Comparison of ENCODE assay signal across 8 mouse cellular contexts in the genomic region with DNA sequence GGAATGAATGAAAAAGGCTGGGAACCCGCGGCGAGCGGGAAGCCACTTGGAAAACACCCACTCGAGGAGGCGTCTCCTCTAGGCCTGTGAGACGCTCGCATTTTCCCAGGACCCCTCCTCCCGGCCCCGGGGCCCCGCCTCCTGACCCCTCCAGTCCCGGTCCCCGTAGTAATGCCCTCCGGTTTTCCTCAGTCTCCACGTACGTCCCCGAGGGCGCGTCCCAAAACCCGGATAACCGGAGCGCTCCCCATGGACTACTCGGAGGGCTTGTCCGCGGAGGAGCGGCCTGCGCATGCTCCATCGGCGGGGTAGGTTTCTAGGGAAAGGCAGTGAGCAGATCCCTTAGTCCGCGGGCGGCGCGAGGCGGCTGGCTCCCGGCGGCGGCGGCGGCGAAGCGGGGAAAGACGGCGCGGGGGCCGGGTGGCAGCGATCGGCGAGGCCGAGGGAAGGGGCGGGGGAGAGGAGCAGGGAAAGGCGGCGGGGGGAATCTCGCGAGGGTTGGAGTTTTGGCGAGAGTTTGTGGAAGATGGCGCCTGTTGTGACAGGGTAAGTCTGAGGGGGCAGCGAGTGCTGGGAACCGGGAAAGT.
A peak's percentile ranks its signal among the peaks of the same experiment; 100 is the strongest.
DNase-seq lines count a peak whose midpoint lies in the region; ATAC-seq and TF ChIP-seq lines count a peak whose summit lies in the region.

No protein-coding gene starts in this region.

- no peak for TF ChIP-seq CTCF in liver, embryonic 14.5 days (IDR thresholded peaks at IDR 0.05; ENCODE audit: low read depth)
- no peak for TF ChIP-seq CTCF in stomach, postnatal 0 days (IDR thresholded peaks at IDR 0.05; ENCODE audit: low read depth)

- H3K4me3 ChIP-seq in forebrain, embryonic 10.5 days = peak overlapping the region; percentile 90
- peak overlapping the region; percentile 97 for H3K4me3 ChIP-seq in heart, embryonic 15.5 days
- H3K4me3 ChIP-seq in liver, embryonic 14.5 days (ENCODE audit: insufficient read depth in 1 of 2, low read depth in 2 of 2, low read length in 2 of 2) = peak overlapping the region; percentile 69 to 77
- peak overlapping the region; percentile 91 for H3K4me3 ChIP-seq in neural tube, embryonic 11.5 days (ENCODE audit: low read depth, low read length)
- peak overlapping the region; percentile 64 for H3K4me3 ChIP-seq in stomach, postnatal 0 days (ENCODE audit: low read depth, low read length)

- ATAC-seq in heart, embryonic 15.5 days (replicated peaks; ENCODE audit: insufficient number of reproducible peaks, insufficient read depth, low FRiP score, low read depth) = peak; percentile 87
- peak; percentile 79 for ATAC-seq in liver, embryonic 14.5 days (ENCODE audit: insufficient read depth)
- peak; percentile 79 for ATAC-seq in neural tube, embryonic 11.5 days (ENCODE audit: insufficient read depth, low FRiP score, low TSS enrichment)
- peak; percentile 90 for ATAC-seq in stomach, postnatal 0 days (ENCODE audit: low FRiP score, low TSS enrichment)

- H3K9ac ChIP-seq in heart, embryonic 15.5 days = peak overlapping the region; percentile 99
- H3K9ac ChIP-seq in liver, embryonic 14.5 days (replicated peaks) = peak overlapping the region; percentile 64
- peak overlapping the region; percentile 99 for H3K9ac ChIP-seq in neural tube, embryonic 11.5 days (ENCODE audit: low read length)
- H3K9ac ChIP-seq in stomach, postnatal 0 days (ENCODE audit: low read length) = peak overlapping the region; percentile 96

- no peaks in the 10 kb centered on the region for H3K27me3 ChIP-seq in forebrain, embryonic 10.5 days (ENCODE audit: poor library complexity, severe bottlenecking)
- H3K27me3 ChIP-seq in heart, embryonic 15.5 days = no peaks in the 10 kb centered on the region
- H3K27me3 ChIP-seq in liver, embryonic 14.5 days (ENCODE audit: control insufficient read depth, insufficient read depth, low read length) = no peaks in the 10 kb centered on the region
- no peaks in the 10 kb centered on the region for H3K27me3 ChIP-seq in neural tube, embryonic 11.5 days (ENCODE audit: control insufficient read depth, insufficient read depth, low read length)
- H3K27me3 ChIP-seq in stomach, postnatal 0 days (ENCODE audit: control insufficient read depth, insufficient read depth, low read length) = no peaks in the 10 kb centered on the region

- H3K36me3 ChIP-seq in forebrain, embryonic 10.5 days (replicated peaks) = no peaks in the 10 kb centered on the region
- no peaks in the 10 kb centered on the region for H3K36me3 ChIP-seq in heart, embryonic 15.5 days
- H3K36me3 ChIP-seq in liver, embryonic 14.5 days (replicated peaks; ENCODE audit: control insufficient read depth, insufficient read depth, low read depth) = no peaks in the 10 kb centered on the region
- no peaks in the 10 kb centered on the region for H3K36me3 ChIP-seq in neural tube, embryonic 11.5 days (ENCODE audit: control insufficient read depth, insufficient read depth, low read length)
- H3K36me3 ChIP-seq in stomach, postnatal 0 days (ENCODE audit: control insufficient read depth, insufficient read depth, low read length) = no peaks in the 10 kb centered on the region

- under 1% methylated on average over 59 of the region's 59 CpGs for WGBS in forebrain, embryonic 10.5 days
- WGBS in heart, embryonic 15.5 days = under 1% methylated on average over 57 of the region's 59 CpGs
- WGBS in liver, embryonic 14.5 days (ENCODE audit: insufficient replicate concordance) = 2% methylated on average over 58 of the region's 59 CpGs
- under 1% methylated on average over 39 of the region's 59 CpGs for WGBS in neural tube, embryonic 11.5 days
- under 1% methylated on average over 40 of the region's 59 CpGs for WGBS in stomach, postnatal 0 days

- H3K4me1 ChIP-seq in forebrain, embryonic 10.5 days = peaks cover 36% of the 10 kb centered on the region
- peaks cover 28% of the 10 kb centered on the region for H3K4me1 ChIP-seq in heart, embryonic 15.5 days (replicated peaks)
- H3K4me1 ChIP-seq in liver, embryonic 14.5 days (replicated peaks; ENCODE audit: control insufficient read depth in 2 of 2, insufficient read depth in 2 of 2, low read length in 1 of 2) = peaks cover 4 to 8% of the 10 kb centered on the region in 2 experiments
- H3K4me1 ChIP-seq in neural tube, embryonic 11.5 days (ENCODE audit: control insufficient read depth, insufficient read depth, low read length) = peaks cover 8% of the 10 kb centered on the region
- no peaks in the 10 kb centered on the region for H3K4me1 ChIP-seq in stomach, postnatal 0 days (replicated peaks; ENCODE audit: control insufficient read depth, insufficient read depth)

- peak overlapping the region; percentile 99 for H3K27ac ChIP-seq in forebrain, embryonic 10.5 days
- H3K27ac ChIP-seq in heart, embryonic 15.5 days = peak overlapping the region; percentile 100
- peak overlapping the region; percentile 67 for H3K27ac ChIP-seq in liver, embryonic 14.5 days
- H3K27ac ChIP-seq in neural tube, embryonic 11.5 days (ENCODE audit: low read depth, low read length) = peak overlapping the region; percentile 97
- H3K27ac ChIP-seq in stomach, postnatal 0 days (replicated peaks) = peak overlapping the region; percentile 100

- peak; percentile 89 to 94 for DNase-seq in CD8-positive naive resting alpha-beta T cell, adult 2 months (ENCODE audit: low read depth in 2 of 2, low spot score in 2 of 2)
- peak; percentile 85 for DNase-seq in c-Kit-positive CD71-negative TER-119-negative erythroid progenitor cells, embryonic 14.5 days (ENCODE audit: low read depth)
- DNase-seq in forebrain, embryonic 10.5 days (ENCODE audit: extremely low spot score, low spot score) = peak; percentile 99
- peak; percentile 99 to 100 for DNase-seq in kidney, postnatal 25 days
- peak; percentile 84 to 88 (median 87) for DNase-seq in liver, embryonic 14.5 days (ENCODE audit: low read depth in 3 of 3, low spot score in 3 of 3)
- peak; percentile 98 for DNase-seq in neural tube, embryonic 11.5 days (ENCODE audit: low spot score)
- DNase-seq in stomach, postnatal 0 days (ENCODE audit: low spot score) = peak; percentile 99

- peak overlapping the region; percentile 98 for H3K4me2 ChIP-seq in heart, embryonic 15.5 days
- H3K4me2 ChIP-seq in liver, embryonic 14.5 days (ENCODE audit: low read depth) = peak overlapping the region; percentile 85
- peak overlapping the region; percentile 92 for H3K4me2 ChIP-seq in neural tube, embryonic 11.5 days (ENCODE audit: low read depth)
- H3K4me2 ChIP-seq in stomach, postnatal 0 days (replicated peaks; ENCODE audit: low read depth) = peak overlapping the region; percentile 97

- no peaks in the 10 kb centered on the region for H3K9me3 ChIP-seq in forebrain, embryonic 10.5 days
- H3K9me3 ChIP-seq in heart, embryonic 15.5 days (replicated peaks) = no peaks in the 10 kb centered on the region
- H3K9me3 ChIP-seq in liver, embryonic 14.5 days (ENCODE audit: control insufficient read depth, low read length) = no peaks in the 10 kb centered on the region
- H3K9me3 ChIP-seq in neural tube, embryonic 11.5 days (ENCODE audit: control insufficient read depth, low read length) = no peaks in the 10 kb centered on the region
- no peaks in the 10 kb centered on the region for H3K9me3 ChIP-seq in stomach, postnatal 0 days (ENCODE audit: control insufficient read depth, low read length)

- no peak for TF ChIP-seq EP300 in liver, embryonic 14.5 days (IDR thresholded peaks at IDR 0.05; ENCODE audit: low read depth)
- TF ChIP-seq EP300 in stomach, postnatal 0 days (optimal IDR thresholded peaks at IDR 0.05) = peak; percentile 63

Comparison
In these comparisons a context has a peak if more than half of its experiments do, and no peak if none do; other contexts are left out.
1. Peak in every context shown above with its lines: DNase-seq, ATAC-seq, H3K4me3 ChIP-seq and H3K27ac ChIP-seq.